Mouse (Mus musculus) lung, embryonic 14.5 days (tissue): ENCODE results near the gene D430042O09Rik. TPM values are rescaled to one million over a fixed set of nuclear protein-coding genes. Genes with fewer than 3 reads are reported as not detected.

Experiments
- ATAC-seq: fragments of 200-750 bp; cut with Nextera tagmentation; 2 replicates; pipeline ENCODE4 v1.8.0; 2017; ENCODE audit warnings: mild to moderate bottlenecking, moderate TSS enrichment, moderate library complexity; ENCODE audit not compliant: insufficient read depth
- DNase-seq: peaks from one replicate; pipeline ENCODE4 v3.0.0-alpha.2; 2015
- H3K27ac ChIP-seq: fragments of 300-500 bp; sonication (generic); 2 replicates; pipeline ENCODE4 v1.5.1; 2014; ENCODE audit warnings: low read depth, mild to moderate bottlenecking, moderate library complexity
- H3K27me3 ChIP-seq: fragments of 300-500 bp; sonication (generic); 2 replicates; pipeline ENCODE4 v1.6.1; 2014; ENCODE audit warnings: low read length, control low read depth; ENCODE audit not compliant: insufficient read depth
- H3K36me3 ChIP-seq: fragments of 300-500 bp; sonication (generic); 2 replicates; pipeline ENCODE4 v1.6.1; 2014; ENCODE audit warnings: control low read depth; ENCODE audit not compliant: insufficient read depth
- H3K4me1 ChIP-seq: fragments of 300-500 bp; sonication (generic); 2 replicates; pipeline ENCODE4 v1.6.1; 2014; ENCODE audit warnings: antibody characterized with exemption, control low read depth; ENCODE audit not compliant: insufficient read depth
- H3K4me2 ChIP-seq: fragments of 300-500 bp; sonication (generic); 2 replicates; pipeline ENCODE4 v1.6.1; 2014; ENCODE audit warnings: mild to moderate bottlenecking
- H3K4me3 ChIP-seq: fragments of 300-500 bp; sonication (generic); 2 replicates; pipeline ENCODE4 v1.5.1; 2014; ENCODE audit warnings: low read depth, low read length
- H3K9ac ChIP-seq: fragments of 300-500 bp; sonication (generic); 2 replicates; pipeline ENCODE4 v1.6.1; 2014
- H3K9me3 ChIP-seq: fragments of 300-500 bp; sonication (generic); 2 replicates; pipeline ENCODE4 v1.6.1; 2016; ENCODE audit warnings: low read depth, low read length, control low read depth
- CTCF ChIP-seq: IDR thresholded peaks from 2 replicates; pipeline ENCODE4 v1.5.1; 2016; ENCODE audit warnings: antibody characterized with exemption, low read depth
- WGBS: fragments of 180-500 bp; shearing (Covaris S2); extraction: QIAGEN DNeasy Blood & Tissue Kit; methylation state at CpG from one replicate; pipeline ENCODE4 v1.1.7; 2014; 5-methylcytosine and 5-hydroxymethylcytosine counted together
- polyA plus RNA-seq: library from polyadenylated mRNA; unstranded; fragments of >200 nt; fragmentation: Nextera tagmentation; extraction: Ambion mirVana; gene quantifications from 2 replicates; pipeline ENCODE4 v1.2.1, GENCODE M21; 2014

D430042O09Rik gene
- polyA plus RNA-seq, 1 experiment from 2014 or later = 10.9 TPM

DNA sequence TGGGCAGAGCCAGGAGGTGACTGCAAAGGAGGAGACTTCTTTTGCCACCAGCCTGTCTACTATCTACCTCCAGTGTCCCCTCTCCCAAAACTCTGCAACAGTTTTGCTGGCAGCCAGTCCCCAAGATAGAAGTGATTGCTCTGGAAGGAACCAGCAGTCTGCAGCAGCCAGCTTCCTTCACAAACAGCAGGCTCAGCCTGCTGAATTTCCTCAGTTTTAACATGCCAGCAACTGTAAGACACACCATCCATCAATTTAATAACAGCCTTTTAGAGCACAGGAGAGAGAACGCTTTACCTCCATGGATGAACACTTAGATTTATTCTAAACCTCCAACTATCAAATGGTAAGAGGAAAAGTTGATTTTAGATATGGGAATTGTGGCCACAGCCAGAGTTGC is 156.3 kb downstream of the D430042O09Rik start:
- DNase-seq = peak; percentile 62
- H3K4me1 ChIP-seq = no peaks in the 10 kb centered on the region
- peak; percentile 41 for ATAC-seq
- WGBS = 45% methylated on average over 1 of the region's 1 CpGs
- no peak overlapping the region for H3K4me2 ChIP-seq
- peaks cover 5% of the 10 kb centered on the region; the same call in 1 of the 2 replicates for H3K36me3 ChIP-seq
- no peak overlapping the region for H3K4me3 ChIP-seq
- no peak overlapping the region for H3K9ac ChIP-seq
- no peak for TF ChIP-seq CTCF
- peak overlapping the region; percentile 9; the same call in 1 of the 2 replicates for H3K27ac ChIP-seq
- no peaks in the 10 kb centered on the region for H3K9me3 ChIP-seq
- H3K27me3 ChIP-seq = no peaks in the 10 kb centered on the region

DNA sequence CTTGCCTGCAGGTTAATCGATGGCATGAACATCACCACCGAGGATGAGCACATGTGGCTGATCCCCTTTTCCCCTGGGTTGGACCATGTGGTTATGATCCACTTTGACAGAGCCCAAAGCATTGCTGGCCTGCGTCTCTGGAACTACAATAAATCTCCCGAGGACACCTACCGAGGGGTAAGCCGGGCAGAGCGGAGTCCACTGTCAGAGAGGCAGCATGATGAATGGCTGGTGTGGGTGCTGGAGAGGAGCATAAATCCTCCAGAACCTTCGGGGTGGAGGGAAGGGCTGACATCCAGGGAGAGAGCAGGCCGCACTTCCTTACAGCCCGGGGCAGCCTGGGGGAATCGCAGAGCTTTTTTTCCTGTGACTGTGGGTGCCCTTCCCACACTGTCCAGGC is 157.5 kb downstream of the D430042O09Rik start:
- no peak overlapping the region for H3K4me2 ChIP-seq
- H3K9ac ChIP-seq = no peak overlapping the region
- no peak for TF ChIP-seq CTCF
- no peaks in the 10 kb centered on the region for H3K4me1 ChIP-seq
- no peak overlapping the region for H3K4me3 ChIP-seq
- 32% methylated on average over 11 of the region's 11 CpGs for WGBS
- no peaks in the 10 kb centered on the region for H3K9me3 ChIP-seq
- no peaks in the 10 kb centered on the region for H3K27me3 ChIP-seq
- H3K27ac ChIP-seq = no peak overlapping the region
- ATAC-seq (0 out of 2 replicates have a peak, but pooled peaks have one; percentile 33), DNase-seq (no peak)
- peaks cover 5% of the 10 kb centered on the region; the same call in 1 of the 2 replicates for H3K36me3 ChIP-seq

DNA sequence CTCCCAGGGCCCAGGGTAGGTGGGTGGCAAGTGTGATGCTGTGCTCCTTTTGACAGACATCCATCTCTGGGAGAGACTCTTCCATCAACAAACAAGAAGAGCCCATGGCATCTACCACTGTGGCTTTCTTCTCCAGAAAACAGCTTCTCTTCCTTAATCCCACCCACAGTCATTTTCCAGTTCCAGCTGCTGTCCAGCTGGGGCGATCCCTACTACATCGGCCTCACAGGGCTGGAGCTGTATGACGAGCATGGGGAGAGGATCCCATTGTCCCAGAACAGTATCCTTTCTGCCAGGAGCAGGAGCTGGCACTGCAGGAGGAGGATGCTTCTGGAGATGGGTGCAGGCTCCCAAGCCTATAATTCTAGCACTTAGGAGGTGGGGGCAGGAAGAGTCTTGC is 160.9 kb downstream of the D430042O09Rik start:
- Histone ChIP-seq H3K4me3 (no peak overlapping the region), H3K9me3 (no peaks in the 10 kb centered on the region), H3K9ac (no peak overlapping the region), H3K27ac (no peak overlapping the region), H3K4me2 (no peak overlapping the region), H3K27me3 (no peaks in the 10 kb centered on the region), H3K4me1 (peaks cover 4% of the 10 kb centered on the region; the same call in 1 of the 2 replicates), H3K36me3 (no peaks in the 10 kb centered on the region)
- 73% methylated on average over 3 of the region's 3 CpGs for WGBS
- no peak for TF ChIP-seq CTCF
- ATAC-seq (no peak), DNase-seq (peak; percentile 38)

DNA sequence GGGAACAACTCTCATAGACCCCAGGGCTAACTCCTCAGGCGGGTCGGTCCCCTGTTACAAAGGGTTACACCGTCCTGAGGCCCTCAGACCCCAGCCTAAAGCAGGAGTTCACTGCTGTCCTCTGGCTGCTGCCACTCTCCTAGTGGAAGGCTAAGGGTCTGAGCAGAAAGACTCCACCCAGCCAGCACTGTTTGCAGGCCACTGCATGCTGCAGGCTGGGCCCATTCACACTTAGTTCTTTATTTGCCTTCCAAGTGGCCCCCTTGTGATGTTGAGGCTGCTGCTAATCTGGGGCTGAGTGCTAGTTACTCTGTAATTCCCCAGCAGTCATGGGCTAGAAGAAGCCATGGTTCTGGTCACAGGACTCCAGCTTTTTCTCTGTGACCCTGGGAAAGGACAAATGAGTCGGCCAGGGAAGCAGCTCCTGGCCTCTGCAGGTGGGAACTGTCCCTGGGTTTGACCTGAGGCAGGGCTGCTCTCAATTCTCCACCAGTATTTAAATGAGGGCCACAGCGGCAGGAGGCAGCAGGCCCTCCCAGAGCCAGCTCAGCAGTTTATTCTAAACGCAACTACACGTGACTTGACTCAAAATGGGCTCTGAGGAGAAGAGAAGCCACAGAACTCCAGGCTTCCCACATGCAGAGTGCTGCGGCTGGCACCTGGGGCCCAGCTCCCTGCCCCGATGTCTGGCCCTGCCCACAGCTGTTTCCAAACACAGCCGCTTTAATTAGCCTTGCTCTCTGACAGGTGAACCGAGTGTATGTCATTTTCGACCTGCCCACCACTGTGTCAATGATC is 163.9 kb downstream of the D430042O09Rik start:
- no peak overlapping the region for H3K9ac ChIP-seq

DNA sequence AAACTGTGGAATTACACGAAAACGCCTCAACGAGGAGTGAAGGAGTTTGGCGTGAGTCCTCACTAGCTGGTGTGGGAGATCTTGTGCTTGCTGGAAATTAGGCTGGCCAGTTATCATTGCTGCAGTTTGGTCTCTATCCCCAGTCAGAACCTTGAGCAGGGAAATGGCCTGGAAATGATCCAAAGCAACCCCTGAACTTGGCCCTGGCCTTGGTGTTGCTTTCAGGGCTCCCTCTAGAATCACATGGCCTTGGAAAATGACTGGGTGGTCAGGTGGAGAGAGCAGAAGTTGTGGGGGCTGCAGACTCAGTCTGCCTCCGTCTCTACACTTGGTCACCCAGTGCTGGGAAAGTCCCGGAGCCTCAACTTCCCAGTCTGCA is 164.5 kb downstream of the D430042O09Rik start:
- 48% methylated on average over 6 of the region's 6 CpGs for WGBS
- Histone ChIP-seq H3K27ac (no peak overlapping the region), H3K4me1 (peaks cover 7% of the 10 kb centered on the region; the same call in 1 of the 2 replicates), H3K9ac (no peak overlapping the region), H3K9me3 (no peaks in the 10 kb centered on the region), H3K4me2 (no peak overlapping the region), H3K27me3 (no peaks in the 10 kb centered on the region), H3K36me3 (no peaks in the 10 kb centered on the region), H3K4me3 (no peak overlapping the region)
- ATAC-seq (no peak), DNase-seq (no peak)
- no peak for TF ChIP-seq CTCF

More for the DNA sequence above, 163.9 kb downstream of the D430042O09Rik start:
- Histone ChIP-seq H3K4me3 (no peak overlapping the region), H3K9me3 (no peaks in the 10 kb centered on the region), H3K36me3 (no peaks in the 10 kb centered on the region), H3K4me1 (peaks cover 7% of the 10 kb centered on the region; the same call in 1 of the 2 replicates), H3K27ac (no peak overlapping the region), H3K27me3 (no peaks in the 10 kb centered on the region), H3K4me2 (no peak overlapping the region)
- DNase-seq (peak; percentile 19), ATAC-seq (no peak)
- WGBS = 28% methylated on average over 12 of the region's 12 CpGs
- TF ChIP-seq CTCF = no peak

DNA sequence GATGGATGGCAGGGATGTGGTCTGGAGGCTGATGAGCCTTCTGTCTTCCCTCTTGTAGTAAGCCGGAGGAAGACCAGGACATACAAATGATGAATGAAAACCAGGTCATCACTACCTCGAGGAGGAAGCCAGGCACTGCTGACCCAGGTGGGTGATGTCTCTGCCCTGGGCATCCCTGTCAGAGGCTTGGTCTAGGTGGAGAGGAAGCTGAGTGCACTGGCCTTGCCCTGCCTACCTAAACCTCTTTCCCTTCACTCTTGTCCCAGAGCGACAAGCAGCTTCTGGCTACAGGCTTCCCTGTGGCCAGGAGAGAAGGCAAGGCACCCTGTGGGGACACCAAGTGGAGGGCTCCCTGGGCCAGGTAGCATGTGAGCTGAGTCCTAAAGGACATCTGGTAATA is 165.2 kb downstream of the D430042O09Rik start:
- no peaks in the 10 kb centered on the region for H3K27me3 ChIP-seq
- H3K9me3 ChIP-seq = no peaks in the 10 kb centered on the region
- 71% methylated on average over 3 of the region's 3 CpGs for WGBS
- no peak overlapping the region for H3K4me2 ChIP-seq
- DNase-seq (no peak), ATAC-seq (no peak)
- no peak overlapping the region for H3K4me3 ChIP-seq
- H3K9ac ChIP-seq = no peak overlapping the region
- no peak overlapping the region for H3K27ac ChIP-seq
- H3K4me1 ChIP-seq = peaks cover 7% of the 10 kb centered on the region; the same call in 1 of the 2 replicates
- no peaks in the 10 kb centered on the region for H3K36me3 ChIP-seq
- no peak for TF ChIP-seq CTCF

DNA sequence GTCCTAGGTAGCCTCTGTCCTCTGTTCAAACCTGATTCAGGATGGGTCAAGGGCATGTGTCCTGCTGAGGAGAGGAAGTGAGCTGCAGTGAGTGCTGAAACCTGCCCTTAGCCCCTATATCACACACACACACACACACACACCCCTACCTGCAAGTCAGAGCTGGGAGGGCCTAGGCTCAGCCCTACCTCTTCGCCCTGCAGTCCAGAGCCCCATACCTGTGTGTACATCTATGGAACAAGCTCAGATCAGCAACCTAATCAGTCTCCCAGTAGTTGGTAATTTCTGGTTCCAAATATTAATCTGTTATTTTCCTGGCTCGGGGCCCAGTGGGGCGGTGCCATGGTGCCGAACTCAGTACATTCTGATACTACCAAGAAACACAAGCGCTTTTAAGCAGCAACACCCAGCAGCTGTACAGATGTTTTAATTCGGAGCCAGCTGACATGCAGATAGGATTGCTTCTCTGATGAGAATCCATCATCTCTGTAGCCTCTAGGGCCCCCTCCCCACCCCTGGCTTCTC is 166.3 kb downstream of the D430042O09Rik start:
- H3K27ac ChIP-seq = no peak overlapping the region
- H3K36me3 ChIP-seq = no peaks in the 10 kb centered on the region
- no peaks in the 10 kb centered on the region for H3K27me3 ChIP-seq
- H3K4me3 ChIP-seq = no peak overlapping the region
- H3K4me2 ChIP-seq = no peak overlapping the region
- H3K9me3 ChIP-seq = no peaks in the 10 kb centered on the region
- no peak overlapping the region for H3K9ac ChIP-seq
- peak; percentile 43 for DNase-seq
- TF ChIP-seq CTCF = no peak
- H3K4me1 ChIP-seq = peaks cover 7% of the 10 kb centered on the region; the same call in 1 of the 2 replicates
- whole genome bisulfite sequencing = 58% methylated on average over 6 of the region's 6 CpGs
- ATAC-seq = peak; percentile 52
